Mouse (Mus musculus) small intestine, adult 2 months (tissue): Measurements from ENCODE around the gene G430095P16Rik. TPM values are rescaled to one million over a fixed set of nuclear protein-coding genes. Genes with fewer than 3 reads are reported as not detected.

Experiments used
- H3K27ac ChIP-seq: fragments of 200-500 bp; 2 replicates; pipeline ENCODE4 v1.5.1; 2012; ENCODE audit warnings: low read depth, low read length, control low read depth, inconsistent platforms; ENCODE audit not compliant: insufficient read depth
- H3K27me3 ChIP-seq: fragments of 200-500 bp; 2 replicates; pipeline ENCODE4 v1.6.1; 2012; ENCODE audit warnings: mild to moderate bottlenecking, moderate library complexity, low read length, inconsistent platforms; ENCODE audit not compliant: control insufficient read depth, insufficient read depth
- H3K36me3 ChIP-seq: fragments of 200-500 bp; 2 replicates; pipeline ENCODE4 v1.6.1; 2012; ENCODE audit warnings: mild to moderate bottlenecking, low read length, control low read depth, inconsistent platforms; ENCODE audit not compliant: control insufficient read depth, insufficient read depth
- H3K4me1 ChIP-seq: fragments of 200-500 bp; 2 replicates; pipeline ENCODE4 v1.6.1; 2012; ENCODE audit warnings: low read length, inconsistent platforms, mixed read lengths; ENCODE audit not compliant: control insufficient read depth, insufficient read depth, insufficient read length
- H3K4me3 ChIP-seq: fragments of 200-500 bp; 2 replicates; pipeline ENCODE4 v1.5.1; 2012; ENCODE audit warnings: low read depth, mild to moderate bottlenecking, control low read depth, inconsistent platforms, low read length, moderate library complexity
- CTCF ChIP-seq: fragments of 200-500 bp; IDR thresholded peaks from 2 replicates; pipeline ENCODE4 v1.5.1; 2012; ENCODE audit warnings: low read depth, mild to moderate bottlenecking, control low read depth, inconsistent platforms, low read length, moderate library complexity, mixed read lengths; ENCODE audit not compliant: insufficient replicate concordance, insufficient read length; ENCODE audit errors: extremely low read depth
- POLR2A ChIP-seq: fragments of 200-500 bp; IDR thresholded peaks from 2 replicates; pipeline ENCODE4 v1.6.1; 2012; ENCODE audit warnings: low read depth, mild to moderate bottlenecking, control low read depth, inconsistent platforms, low read length, moderate library complexity
- WGBS: fragments of 180-500 bp; shearing (Covaris S2); methylation state at CpG from one replicate; pipeline ENCODE4 v1.1.7; 2018; 5-methylcytosine and 5-hydroxymethylcytosine counted together
- polyA plus RNA-seq: library from polyadenylated mRNA; depleted of rRNA; stranded (reverse); fragments of >200 nt; gene quantifications from 2 replicates; pipeline ENCODE4 v1.2.3, GENCODE M21; 2012; rRNA removed

G430095P16Rik gene
- polyA plus RNA-seq, 1 experiment, result 0.30 TPM

DNA sequence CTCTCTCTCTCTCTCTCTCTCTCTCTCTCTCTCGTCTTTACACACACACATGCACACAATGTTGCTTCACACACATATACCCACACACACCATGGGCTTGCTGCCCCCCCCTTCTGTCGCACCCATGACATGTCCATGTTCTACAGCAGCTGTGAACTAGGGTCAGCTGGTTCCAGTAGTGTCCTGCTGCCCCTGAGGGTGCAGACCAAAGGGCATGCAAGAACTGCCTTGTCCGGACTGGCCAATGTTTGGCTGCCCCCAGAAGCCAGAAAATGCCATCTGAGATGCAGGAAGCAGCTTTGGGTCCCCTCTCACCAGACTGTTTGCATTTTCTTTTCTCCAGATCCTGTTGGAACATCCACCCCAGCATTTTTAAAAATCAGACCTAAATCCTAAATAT is 49.8 kb downstream of the G430095P16Rik start:
- no peak for TF ChIP-seq POLR2A
- TF ChIP-seq CTCF, result no peak
- Histone ChIP-seq H3K27me3 (no peaks in the 10 kb centered on the region), H3K4me3 (no peak overlapping the region), H3K36me3 (peaks cover 4% of the 10 kb centered on the region; the same call in 1 of the 2 replicates), H3K4me1 (peaks cover 20% of the 10 kb centered on the region), H3K27ac (no peak overlapping the region)
- 9% methylated on average over 3 of the region's 3 CpGs for WGBS

DNA sequence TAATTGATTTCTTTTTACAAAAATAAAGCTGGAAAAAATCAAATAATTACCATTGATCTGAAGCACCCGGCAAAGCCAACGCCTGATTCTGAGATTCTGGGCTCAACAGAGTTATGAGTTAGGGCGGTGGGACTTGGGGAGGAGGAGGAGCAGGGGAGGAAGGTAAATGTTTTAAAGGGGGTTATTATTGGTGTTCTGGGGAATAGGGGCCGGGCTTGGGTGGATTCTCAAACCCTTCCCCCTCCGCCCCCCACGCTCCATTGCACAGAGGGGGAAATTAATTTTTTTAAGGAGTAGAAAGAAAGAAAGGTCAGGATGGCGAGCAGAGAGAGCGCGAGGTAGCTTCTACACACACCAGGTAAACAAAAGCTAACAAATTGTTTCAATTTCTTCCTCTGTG is 50.5 kb downstream of the G430095P16Rik start:
- Histone ChIP-seq H3K36me3 (0 out of 2 replicates have a peak, but pooled peaks cover 1% of the 10 kb centered on the region), H3K4me1 (peaks cover 20% of the 10 kb centered on the region), H3K4me3 (no peak overlapping the region), H3K27ac (no peak overlapping the region), H3K27me3 (no peaks in the 10 kb centered on the region)
- TF ChIP-seq POLR2A, result no peak
- no peak for TF ChIP-seq CTCF
- 20% methylated on average over 9 of the region's 9 CpGs for WGBS

DNA sequence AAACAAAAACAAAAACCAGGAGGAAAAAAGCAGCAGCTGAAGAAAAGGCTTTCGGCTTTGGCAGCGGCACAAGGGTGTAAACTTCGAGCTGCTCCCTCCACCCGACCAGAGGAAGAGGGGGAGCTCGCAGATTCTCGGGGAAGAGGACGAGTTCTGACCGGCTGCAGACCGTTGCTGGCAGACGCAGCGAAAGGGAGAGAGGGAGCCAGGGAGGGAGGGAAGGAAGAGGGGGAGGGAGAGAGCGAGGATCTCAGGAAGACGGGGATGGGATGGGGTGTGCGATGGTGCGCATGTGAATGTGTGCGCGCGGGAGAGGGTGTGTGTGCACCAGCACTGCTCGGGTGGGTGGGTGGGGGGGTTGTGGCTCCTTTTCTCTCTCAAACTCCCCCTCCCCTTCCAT is 51.0 kb downstream of the G430095P16Rik start:
- TF ChIP-seq POLR2A (no peak), CTCF (no peak)
- no peak overlapping the region for H3K27ac ChIP-seq
- H3K4me3 ChIP-seq, result peak overlapping the region; percentile 41
- 3% methylated on average over 18 of the region's 19 CpGs for WGBS
- H3K4me1 ChIP-seq, result peaks cover 20% of the 10 kb centered on the region
- H3K27me3 ChIP-seq, result no peaks in the 10 kb centered on the region
- no peaks in the 10 kb centered on the region for H3K36me3 ChIP-seq

DNA sequence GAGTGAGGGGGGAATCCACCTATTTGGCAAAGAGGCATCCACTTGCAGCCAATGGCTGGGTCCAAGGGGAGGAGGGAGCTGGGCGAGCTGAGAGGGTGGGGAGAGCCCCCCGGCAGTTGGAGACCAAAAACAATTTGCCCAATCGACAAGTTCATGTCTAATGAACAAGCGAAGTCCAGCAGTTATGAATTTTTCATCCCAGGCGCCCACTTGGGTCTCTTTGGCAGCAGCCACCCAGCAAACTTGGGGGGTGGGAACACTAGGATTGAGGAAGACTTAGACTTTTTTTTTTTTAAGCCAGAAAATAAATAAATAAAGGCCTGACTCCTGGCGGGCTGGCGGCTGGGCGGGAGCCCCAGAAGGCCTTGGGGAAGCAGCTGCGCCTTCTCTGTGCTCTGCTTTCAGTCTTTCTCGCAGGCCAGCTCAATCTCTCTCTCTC is 51.7 kb downstream of the G430095P16Rik start:
- H3K4me3 ChIP-seq, result no peak overlapping the region
- WGBS, result 16% methylated on average over 10 of the region's 10 CpGs
- H3K27me3 ChIP-seq, result no peaks in the 10 kb centered on the region
- H3K36me3 ChIP-seq, result no peaks in the 10 kb centered on the region
- peak overlapping the region; percentile 7; the same call in 1 of the 2 replicates for H3K27ac ChIP-seq
- no peak for TF ChIP-seq CTCF
- TF ChIP-seq POLR2A, result no peak
- peaks cover 20% of the 10 kb centered on the region for H3K4me1 ChIP-seq

DNA sequence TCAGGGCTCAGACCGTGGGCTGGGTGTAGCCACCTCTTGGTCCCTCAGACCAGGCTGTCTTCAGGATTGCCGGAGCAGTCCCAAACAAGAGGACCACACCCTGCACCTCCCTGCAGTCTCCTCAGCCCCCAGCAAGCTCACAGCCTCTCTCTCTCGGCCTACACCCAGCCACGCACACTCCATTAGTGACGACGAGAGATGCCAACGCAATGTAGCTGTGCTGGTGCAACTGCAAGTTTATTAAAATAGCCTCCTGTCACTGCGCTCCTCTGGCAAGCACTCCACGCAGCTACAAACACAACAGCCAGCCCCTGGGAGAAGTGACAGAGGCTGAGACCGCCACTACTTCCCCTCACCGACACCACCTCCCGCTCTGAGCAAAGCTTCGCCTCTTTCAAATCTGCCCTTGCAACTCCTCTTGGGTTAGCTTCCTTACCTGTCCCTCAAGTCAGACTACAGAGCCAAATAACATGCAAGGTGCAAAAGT is 52.3 kb downstream of the G430095P16Rik start:
- peak overlapping the region; percentile 17 for H3K27ac ChIP-seq
- TF ChIP-seq CTCF (no peak), POLR2A (no peak)
- no peak overlapping the region for H3K4me3 ChIP-seq
- WGBS, result 44% methylated on average over 13 of the region's 13 CpGs
- H3K27me3 ChIP-seq, result no peaks in the 10 kb centered on the region
- peaks cover 19% of the 10 kb centered on the region for H3K4me1 ChIP-seq
- no peaks in the 10 kb centered on the region for H3K36me3 ChIP-seq

DNA sequence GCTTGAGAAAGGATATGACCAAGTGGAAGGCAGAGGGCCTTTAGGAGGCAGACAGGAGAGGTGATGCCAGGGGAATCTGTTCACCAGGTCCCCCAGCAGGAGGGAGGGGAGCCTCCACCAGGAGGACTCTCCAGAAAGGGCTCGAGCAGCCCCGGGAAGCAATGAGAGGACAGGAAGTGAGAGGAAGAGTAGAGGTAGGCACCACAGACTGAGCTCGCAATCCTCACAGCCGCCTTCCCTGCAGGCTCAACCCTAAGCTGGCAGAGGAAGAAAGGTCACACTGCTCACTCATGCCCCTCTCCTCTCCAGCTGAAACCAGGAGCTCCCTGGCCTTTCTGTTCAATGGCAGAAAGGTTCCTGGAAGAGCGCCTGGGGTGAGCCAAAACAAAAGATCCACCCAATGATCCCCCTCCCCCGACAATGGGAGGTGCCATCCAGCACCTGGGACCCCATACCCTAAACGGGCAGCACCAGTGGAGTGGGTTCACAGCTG is 52.9 kb downstream of the G430095P16Rik start:
- 55% methylated on average over 7 of the region's 7 CpGs for WGBS
- H3K4me3 ChIP-seq, result no peak overlapping the region
- H3K27ac ChIP-seq, result peak overlapping the region; percentile 17
- H3K27me3 ChIP-seq, result no peaks in the 10 kb centered on the region
- H3K36me3 ChIP-seq, result no peaks in the 10 kb centered on the region
- H3K4me1 ChIP-seq, result peaks cover 18% of the 10 kb centered on the region
- TF ChIP-seq POLR2A (no peak), CTCF (no peak)

Other genes starting within 250 kb of the G430095P16Rik start
- 37.0 and 72.7 TPM in 2 replicates for gene Ier2, start 60.2 kb upstream of the G430095P16Rik start, polyA plus RNA-seq
- gene Trmt1, start 36.7 kb upstream of the G430095P16Rik start, polyA plus RNA-seq, result 38.3 and 55.2 TPM in 2 replicates
- gene Nacc1, start 35.1 kb upstream of the G430095P16Rik start, polyA plus RNA-seq, result 57.2 and 104 TPM in 2 replicates
- gene Lyl1, start 21.6 kb upstream of the G430095P16Rik start, polyA plus RNA-seq, result 4.2 and 8.2 TPM in 2 replicates
- gene Nfix, start 77.3 kb downstream of the G430095P16Rik start, polyA plus RNA-seq, result 22.3 and 26.1 TPM in 2 replicates
- 0.98 and 2.1 TPM in 2 replicates for gene Dand5, start 99.8 kb downstream of the G430095P16Rik start, polyA plus RNA-seq
- 50.5 and 64.1 TPM in 2 replicates for gene Gadd45gip1, start 108.5 kb downstream of the G430095P16Rik start, polyA plus RNA-seq
- gene Rad23a, start 117.7 kb downstream of the G430095P16Rik start, polyA plus RNA-seq, result 26.4 and 47.5 TPM in 2 replicates
- 82.6 and 120 TPM in 2 replicates for gene Calr, start 123.9 kb downstream of the G430095P16Rik start, polyA plus RNA-seq
- 20.2 and 29.1 TPM in 2 replicates for gene Farsa, start 134.0 kb downstream of the G430095P16Rik start, polyA plus RNA-seq
- gene Syce2, start 149.1 kb downstream of the G430095P16Rik start, polyA plus RNA-seq, result 0.60 and 2.1 TPM in 2 replicates
- gene Gcdh, start 170.9 kb downstream of the G430095P16Rik start, polyA plus RNA-seq, result 32.5 and 53.2 TPM in 2 replicates
- 0.30 and 0.38 TPM in 2 replicates for gene Klf1, start 178.9 kb downstream of the G430095P16Rik start, polyA plus RNA-seq
- 4.1 and 5.9 TPM in 2 replicates for gene Dnase2a, start 185.6 kb downstream of the G430095P16Rik start, polyA plus RNA-seq
- 0.50 and 0.71 TPM in 2 replicates for gene Mast1, start 214.4 kb downstream of the G430095P16Rik start, polyA plus RNA-seq
- 0.15 TPM in 1 of 2 replicates, not detected in the other for gene Rtbdn, start 224.0 kb downstream of the G430095P16Rik start, polyA plus RNA-seq
- gene Gm49661, start 246.4 kb downstream of the G430095P16Rik start, polyA plus RNA-seq, result 3.2 TPM in 1 of 2 replicates, not detected in the other
- 70.6 and 141 TPM in 2 replicates for gene Prdx2, start 246.6 kb downstream of the G430095P16Rik start, polyA plus RNA-seq
- 14.5 and 29.1 TPM in 2 replicates for gene Rnaseh2a, start 246.8 kb downstream of the G430095P16Rik start, polyA plus RNA-seq